Mouse (Mus musculus): ENCODE results near the gene Jarid2. TPM values are rescaled to one million over a fixed set of nuclear protein-coding genes. Genes with fewer than 3 reads are reported as not detected.

Jarid2 gene
- polyA plus RNA-seq, 1 experiment from 2014 or later, result 54.5 TPM

GRCm38 (mm10) chr13:44731727-44732441 is 2.6 kb downstream of the Jarid2 start:
- ATAC-seq, result no peak
- peak overlapping the region; percentile 85 for H3K4me2 ChIP-seq (replicated peaks)
- under 1% methylated on average over 16 of the region's 16 CpGs for WGBS
- H3K9me3 ChIP-seq, result no peaks in the 10 kb centered on the region
- no peaks in the 10 kb centered on the region for H3K36me3 ChIP-seq
- no peak overlapping the region for H3K27ac ChIP-seq
- peak overlapping the region; percentile 80 for H3K4me3 ChIP-seq (replicated peaks)
- peaks cover 40% of the 10 kb centered on the region for H3K4me1 ChIP-seq (replicated peaks)
- no peaks in the 10 kb centered on the region for H3K27me3 ChIP-seq
- H3K9ac ChIP-seq (replicated peaks), result peak overlapping the region; percentile 82

- peaks cover 41% of the 10 kb centered on the region for H3K4me1 ChIP-seq (replicated peaks)
- H3K9ac ChIP-seq (replicated peaks), result peak overlapping the region; percentile 82
- no peaks in the 10 kb centered on the region for H3K9me3 ChIP-seq
- peak overlapping the region; percentile 80 for H3K4me3 ChIP-seq (replicated peaks)
- H3K27me3 ChIP-seq, result no peaks in the 10 kb centered on the region
- ATAC-seq, result no peak
- peak overlapping the region; percentile 85 for H3K4me2 ChIP-seq (replicated peaks)
- WGBS, result 1% methylated on average over 7 of the region's 7 CpGs
- no peak overlapping the region for H3K27ac ChIP-seq
- no peaks in the 10 kb centered on the region for H3K36me3 ChIP-seq
Observed at GRCm38 (mm10) chr13:44732442-44732974, 3.2 kb downstream of the Jarid2 start.

- H3K4me3 ChIP-seq (replicated peaks), result peak overlapping the region; percentile 80
- H3K9ac ChIP-seq (replicated peaks), result peak overlapping the region; percentile 82
- H3K27ac ChIP-seq, result peak overlapping the region; percentile 65; the same call in 1 of the 2 replicates
- WGBS, result 0% methylated on average over 13 of the region's 13 CpGs
- H3K27me3 ChIP-seq, result no peaks in the 10 kb centered on the region
- H3K4me1 ChIP-seq (replicated peaks), result peaks cover 38% of the 10 kb centered on the region
- no peak for ATAC-seq
- no peaks in the 10 kb centered on the region for H3K36me3 ChIP-seq
- no peaks in the 10 kb centered on the region for H3K9me3 ChIP-seq
- peak overlapping the region; percentile 85 for H3K4me2 ChIP-seq (replicated peaks)
Observed at GRCm38 (mm10) chr13:44733036-44733372, 3.7 kb downstream of the Jarid2 start.

GRCm38 (mm10) chr13:44733373-44734111 is 4.3 kb downstream of the Jarid2 start:
- no peaks in the 10 kb centered on the region for H3K27me3 ChIP-seq
- H3K4me2 ChIP-seq (replicated peaks), result peak overlapping the region; percentile 85
- H3K4me3 ChIP-seq (replicated peaks), result peak overlapping the region; percentile 80
- peak; percentile 34 for ATAC-seq
- peak overlapping the region; percentile 82 for H3K9ac ChIP-seq (replicated peaks)
- no peaks in the 10 kb centered on the region for H3K9me3 ChIP-seq
- 1% methylated on average over 66 of the region's 71 CpGs for WGBS
- H3K36me3 ChIP-seq, result no peaks in the 10 kb centered on the region
- H3K27ac ChIP-seq, result peak overlapping the region; percentile 65
- peaks cover 33% of the 10 kb centered on the region for H3K4me1 ChIP-seq (replicated peaks)

GRCm38 (mm10) chr13:44734441-44734840 is 5.2 kb downstream of the Jarid2 start:
- Histone ChIP-seq H3K36me3 (0 out of 2 replicates have a peak, but pooled peaks cover 2% of the 10 kb centered on the region), H3K9ac (replicated peaks) (peak overlapping the region; percentile 82; the same call in 1 of the 2 replicates), H3K4me3 (replicated peaks) (peak overlapping the region; percentile 80), H3K27me3 (no peaks in the 10 kb centered on the region), H3K4me1 (replicated peaks) (peaks cover 26% of the 10 kb centered on the region), H3K9me3 (no peaks in the 10 kb centered on the region), H3K4me2 (replicated peaks) (peak overlapping the region; percentile 85), H3K27ac (no peak overlapping the region; the same call in 1 of the 2 replicates)
- 63% methylated on average over 5 of the region's 5 CpGs for WGBS
- ATAC-seq, result no peak

GRCm38 (mm10) chr13:44735088-44735690 is 5.9 kb downstream of the Jarid2 start:
- 48% methylated on average over 1 of the region's 1 CpGs for WGBS
- H3K27ac ChIP-seq, result no peak overlapping the region
- H3K36me3 ChIP-seq, result 0 out of 2 replicates have a peak, but pooled peaks cover 3% of the 10 kb centered on the region
- no peak overlapping the region for H3K9ac ChIP-seq (replicated peaks)
- H3K9me3 ChIP-seq, result no peaks in the 10 kb centered on the region
- no peak overlapping the region for H3K4me3 ChIP-seq (replicated peaks)
- H3K4me1 ChIP-seq (replicated peaks), result peaks cover 22% of the 10 kb centered on the region
- no peak for ATAC-seq
- no peaks in the 10 kb centered on the region for H3K27me3 ChIP-seq
- H3K4me2 ChIP-seq (replicated peaks), result peak overlapping the region; percentile 85

- no peak overlapping the region for H3K4me3 ChIP-seq (replicated peaks)
- no peaks in the 10 kb centered on the region for H3K27me3 ChIP-seq
- ATAC-seq, result no peak
- WGBS, result 76% methylated on average over 1 of the region's 1 CpGs
- no peak overlapping the region for H3K9ac ChIP-seq (replicated peaks)
- no peak overlapping the region for H3K4me2 ChIP-seq (replicated peaks)
- H3K27ac ChIP-seq, result no peak overlapping the region
- no peaks in the 10 kb centered on the region for H3K9me3 ChIP-seq
- H3K4me1 ChIP-seq (replicated peaks), result peaks cover 22% of the 10 kb centered on the region
- H3K36me3 ChIP-seq, result 0 out of 2 replicates have a peak, but pooled peaks cover 3% of the 10 kb centered on the region
Observed at GRCm38 (mm10) chr13:44737297-44737696, 8.0 kb downstream of the Jarid2 start.

- Histone ChIP-seq H3K9ac (replicated peaks) (no peak overlapping the region), H3K36me3 (no peaks in the 10 kb centered on the region), H3K27ac (0 out of 2 replicates have a peak overlapping the region, but pooled peaks have one; percentile 22), H3K4me3 (replicated peaks) (no peak overlapping the region), H3K27me3 (no peaks in the 10 kb centered on the region), H3K4me2 (replicated peaks) (no peak overlapping the region), H3K9me3 (no peaks in the 10 kb centered on the region), H3K4me1 (replicated peaks) (peaks cover 81% of the 10 kb centered on the region)
- ATAC-seq, result peak; percentile 75
- WGBS, result 4% methylated on average over 3 of the region's 3 CpGs
Observed at GRCm38 (mm10) chr13:44751780-44752179, 22.5 kb downstream of the Jarid2 start.

GRCm38 (mm10) chr13:44753206-44753605 is 23.9 kb downstream of the Jarid2 start:
- WGBS, result 86% methylated on average over 2 of the region's 2 CpGs
- ATAC-seq, result no peak
- Histone ChIP-seq H3K4me3 (replicated peaks) (no peak overlapping the region), H3K27me3 (no peaks in the 10 kb centered on the region), H3K9ac (replicated peaks) (no peak overlapping the region), H3K4me1 (replicated peaks) (peaks cover 67% of the 10 kb centered on the region), H3K9me3 (no peaks in the 10 kb centered on the region), H3K36me3 (no peaks in the 10 kb centered on the region), H3K4me2 (replicated peaks) (no peak overlapping the region), H3K27ac (no peak overlapping the region)

GRCm38 (mm10) chr13:44755434-44755833 is 26.2 kb downstream of the Jarid2 start:
- H3K27ac ChIP-seq, result peak overlapping the region; percentile 54
- 1% methylated on average over 5 of the region's 5 CpGs for WGBS
- no peak overlapping the region for H3K4me3 ChIP-seq (replicated peaks)
- peak; percentile 63; the same call in 1 of the 2 replicates for ATAC-seq
- no peak overlapping the region for H3K9ac ChIP-seq (replicated peaks)
- peaks cover 48% of the 10 kb centered on the region for H3K4me1 ChIP-seq (replicated peaks)
- H3K4me2 ChIP-seq (replicated peaks), result no peak overlapping the region; the same call in 1 of the 2 replicates
- H3K27me3 ChIP-seq, result no peaks in the 10 kb centered on the region
- no peaks in the 10 kb centered on the region for H3K9me3 ChIP-seq
- H3K36me3 ChIP-seq, result no peaks in the 10 kb centered on the region

- ATAC-seq, result no peak
- H3K9ac ChIP-seq (replicated peaks), result no peak overlapping the region
- H3K4me2 ChIP-seq (replicated peaks), result no peak overlapping the region
- 83% methylated on average over 1 of the region's 1 CpGs for WGBS
- peaks cover 31% of the 10 kb centered on the region for H3K4me1 ChIP-seq (replicated peaks)
- H3K9me3 ChIP-seq, result no peaks in the 10 kb centered on the region
- H3K27ac ChIP-seq, result no peak overlapping the region
- H3K36me3 ChIP-seq, result no peaks in the 10 kb centered on the region
- H3K4me3 ChIP-seq (replicated peaks), result no peak overlapping the region
- no peaks in the 10 kb centered on the region for H3K27me3 ChIP-seq
Observed at GRCm38 (mm10) chr13:44758750-44759149, 29.5 kb downstream of the Jarid2 start.

GRCm38 (mm10) chr13:44760761-44761160 is 31.5 kb downstream of the Jarid2 start:
- ATAC-seq, result no peak
- Histone ChIP-seq H3K4me2 (replicated peaks) (no peak overlapping the region), H3K4me3 (replicated peaks) (no peak overlapping the region), H3K9ac (replicated peaks) (no peak overlapping the region), H3K36me3 (no peaks in the 10 kb centered on the region), H3K27me3 (no peaks in the 10 kb centered on the region), H3K9me3 (no peaks in the 10 kb centered on the region), H3K4me1 (replicated peaks) (peaks cover 17% of the 10 kb centered on the region), H3K27ac (no peak overlapping the region)
- WGBS, result 92% methylated on average over 1 of the region's 1 CpGs
